Mouse (Mus musculus): ENCODE results near the gene Fut11.

DNA sequence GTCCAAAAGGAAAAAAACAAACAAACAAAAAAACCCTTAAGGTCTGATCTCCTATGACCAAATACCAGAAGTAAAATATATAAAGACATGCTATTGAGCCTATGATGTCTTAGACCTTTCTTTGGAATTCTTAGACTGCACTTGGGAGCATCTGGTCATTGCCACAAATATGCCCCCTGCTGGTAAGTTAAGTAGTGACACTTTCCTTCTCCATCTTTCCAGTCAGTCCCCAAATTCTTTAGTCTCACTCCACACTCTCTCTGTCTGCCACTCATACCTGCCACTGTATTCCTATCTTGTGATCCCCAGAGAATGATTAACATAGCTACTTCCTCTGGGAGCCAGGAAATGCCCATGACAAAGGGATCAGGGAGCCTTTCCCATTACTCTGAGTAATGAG is 36.4 kb upstream of the Fut11 start:
- TF ChIP-seq TAL1 (IDR thresholded peaks at IDR 0.05; ENCODE audit: low read length) (no peak), POLR2AphosphoS5 (IDR thresholded peaks at IDR 0.05; ENCODE audit: borderline replicate concordance, low read depth, low read length) (no peak), MAX (IDR thresholded peaks at IDR 0.05; ENCODE audit: low read length) (no peak), MXI1 (IDR thresholded peaks at IDR 0.05; ENCODE audit: low read depth, low read length) (no peak), TCF12 (IDR thresholded peaks at IDR 0.05; ENCODE audit: low read depth, low read length) (no peak), NRF1 (IDR thresholded peaks at IDR 0.05; ENCODE audit: insufficient read depth, low read depth, low read length, poor library complexity, severe bottlenecking) (no peak), POLR2AphosphoS2 (IDR thresholded peaks at IDR 0.05; ENCODE audit: low read length) (no peak), RAD21 (IDR thresholded peaks at IDR 0.05; ENCODE audit: low read depth, low read length) (peak; percentile 72)

Data from MEL (cell line).